Mouse (Mus musculus): ENCODE data around the gene Ascl1. TPM values are rescaled to one million over a fixed set of nuclear protein-coding genes. Genes with fewer than 3 reads are reported as not detected.

The Ascl1 gene
- 1 to 10 TPM; 8.4 to 8.5 TPM for total RNA-seq (2021)

- intact Hi-C loops (cut with DNase I), result loop anchor here (5.0 kb wide), 3 partner anchors 46 to 386 kb away; no protein-coding TSS in a partner anchor
- DNase-seq (ENCODE audit: extremely low spot score in 1 of 2, low spot score in 2 of 2), result peak in 1 of 2 experiments; percentile 68
Observed at GRCm38 (mm10) chr10:87493576-87493975, at the start of gene Ascl1. Gene Ascl1 (minus strand): TSS chr10:87493660.

DNA sequence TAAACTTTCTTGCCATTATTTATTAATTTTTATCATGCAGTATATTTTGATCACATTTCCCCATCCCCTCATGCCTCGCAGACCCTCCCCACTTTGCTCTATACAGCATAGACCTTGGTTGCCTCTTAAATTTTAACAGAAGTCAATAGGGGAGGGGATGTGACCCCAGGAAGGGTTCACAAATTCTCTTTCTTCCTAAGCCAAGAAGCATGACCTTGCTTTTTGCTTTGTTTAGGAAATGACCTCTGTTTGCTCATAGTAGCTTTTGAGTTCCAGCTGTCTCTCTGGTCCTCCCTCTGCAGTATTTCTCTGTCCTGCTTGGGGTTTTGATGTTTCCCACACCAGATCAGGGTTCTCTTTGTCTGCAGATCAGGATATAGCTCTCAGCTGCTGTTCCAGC lies 40.7 kb upstream of the Ascl1 start:
- no peak for DNase-seq (ENCODE audit: extremely low spot score in 1 of 2, low spot score in 2 of 2)
- intact Hi-C loops (cut with DNase I), result no loop called here

GRCm38 (mm10) chr10:87521646-87522045 lies 28.2 kb upstream of the Ascl1 start, which contains the start of gene Pah:
Gene Pah (plus strand): TSS chr10:87521795.
- intact Hi-C loops (cut with DNase I), result no loop called here
- no peak for DNase-seq (ENCODE audit: extremely low spot score in 1 of 2, low spot score in 2 of 2)

DNA sequence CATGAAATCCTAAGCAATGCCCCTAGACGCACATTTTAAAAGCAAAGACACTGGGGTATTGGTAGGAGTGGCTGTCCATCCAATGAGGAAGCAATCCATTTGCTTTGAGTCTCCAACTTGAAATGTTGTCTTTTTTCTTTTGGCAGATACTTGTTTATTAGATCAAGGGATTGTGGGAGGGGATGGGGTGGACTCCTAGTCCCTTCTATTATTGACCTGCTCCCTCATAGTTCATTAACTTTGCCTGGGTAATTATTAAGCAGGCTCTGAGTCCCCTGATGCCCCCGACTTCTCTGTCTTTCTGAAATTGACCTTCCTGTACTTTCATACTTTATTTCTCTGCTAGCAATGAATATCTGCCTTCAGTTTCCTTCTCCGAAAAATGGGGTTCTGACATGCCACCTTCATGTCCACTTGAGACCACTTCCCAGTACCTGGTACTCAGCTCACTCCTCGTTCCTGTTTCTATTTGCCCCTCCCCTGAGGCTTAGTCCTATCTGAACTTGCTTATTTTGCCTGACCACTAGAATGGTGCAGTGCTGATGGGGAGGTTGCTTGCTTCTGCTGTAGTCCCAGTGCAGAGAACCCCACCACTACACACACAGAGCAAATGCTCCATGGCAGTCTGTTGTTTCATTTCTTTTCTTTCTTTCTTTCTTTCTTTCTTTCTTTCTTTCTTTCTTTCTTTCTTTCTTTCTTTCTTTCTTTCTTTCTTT lies 27.1 kb upstream of the Ascl1 start:
- intact Hi-C loops (cut with DNase I), result no loop called here
- DNase-seq (ENCODE audit: extremely low spot score in 1 of 2, low spot score in 2 of 2), result no peak

DNA sequence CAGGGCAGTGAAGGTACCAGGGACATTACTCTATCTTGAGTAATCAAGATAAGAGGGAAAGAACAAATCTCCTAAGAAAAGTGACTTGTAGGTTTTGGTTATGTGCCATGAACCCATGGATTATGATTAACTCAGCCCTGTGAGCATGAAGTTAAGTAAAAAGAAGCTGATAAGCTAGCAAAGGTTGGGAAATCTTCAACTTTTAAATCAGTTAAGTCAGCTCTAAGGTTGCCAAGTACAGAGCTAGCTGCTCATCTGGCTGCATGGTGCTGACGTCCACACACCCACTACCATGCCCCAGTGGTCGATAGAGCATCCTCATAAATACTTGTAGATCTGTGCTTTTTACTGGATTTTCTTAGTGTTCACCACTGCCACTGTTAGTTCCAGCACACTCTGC lies 25.1 kb upstream of the Ascl1 start:
- intact Hi-C loops (cut with DNase I), result no loop called here
- no peak for DNase-seq (ENCODE audit: extremely low spot score in 1 of 2, low spot score in 2 of 2)

DNA sequence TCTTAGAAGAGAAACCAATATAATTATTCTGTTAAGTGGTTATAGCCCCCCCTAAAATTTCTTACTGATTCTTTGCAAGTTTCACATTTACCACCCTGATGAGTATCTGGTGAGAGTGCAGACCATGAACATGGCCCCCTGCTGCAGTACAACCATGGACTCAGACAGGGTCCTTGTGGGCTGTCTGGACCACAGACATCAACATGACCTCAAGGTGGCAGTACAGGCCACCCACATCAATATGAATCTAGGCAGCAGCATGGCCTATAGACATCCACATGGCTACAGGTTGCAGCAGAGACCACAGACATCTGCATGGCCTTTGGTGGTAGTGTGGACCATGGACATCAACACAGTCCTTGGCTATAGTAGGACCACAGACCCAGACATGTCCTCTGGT lies 19.6 kb upstream of the Ascl1 start:
- intact Hi-C loops (cut with DNase I), result no loop called here
- DNase-seq (ENCODE audit: extremely low spot score in 1 of 2, low spot score in 2 of 2), result no peak

DNA sequence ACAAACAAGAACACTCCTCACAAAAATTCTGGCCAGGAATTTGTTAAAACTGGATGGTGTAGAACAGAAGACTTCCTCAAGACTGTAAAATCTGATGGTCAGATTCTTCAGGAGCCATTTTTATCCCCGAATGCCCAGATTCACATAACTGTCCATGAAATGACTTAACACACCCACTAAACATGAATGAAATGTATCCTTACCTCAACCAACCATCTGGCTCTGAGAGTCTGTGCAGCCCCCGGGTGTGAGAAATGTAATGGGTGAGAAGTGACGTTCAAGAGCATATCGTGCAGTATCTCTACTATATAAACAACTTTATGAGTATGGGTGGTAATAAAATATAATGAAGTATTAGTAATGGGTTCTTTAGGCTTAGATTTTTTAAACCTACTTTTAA lies 15.1 kb upstream of the Ascl1 start:
- intact Hi-C loops (cut with DNase I), result no loop called here
- no peak for DNase-seq (ENCODE audit: extremely low spot score in 1 of 2, low spot score in 2 of 2)

DNA sequence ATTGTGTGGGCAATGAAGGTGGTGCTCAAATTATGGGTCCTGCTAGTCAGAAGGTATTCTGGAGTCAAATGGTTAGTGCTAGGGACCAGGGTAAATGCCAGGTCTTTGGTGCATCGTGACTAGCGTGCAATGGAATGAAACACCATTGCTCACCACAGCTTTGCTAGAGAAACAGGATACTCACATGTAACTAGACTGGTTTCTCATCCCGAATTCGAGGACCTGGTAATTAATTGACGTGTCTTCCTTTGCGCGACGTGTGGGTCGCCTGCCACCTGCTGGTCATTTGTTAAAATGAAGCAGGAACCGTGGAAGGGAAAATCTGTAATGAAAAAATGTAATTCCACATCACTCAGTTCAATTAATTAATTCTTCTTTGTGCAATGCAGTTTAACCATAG lies 10.5 kb upstream of the Ascl1 start:
- intact Hi-C loops (cut with DNase I), result loop anchor here (1.0 to 5.0 kb wide), 2 partner anchors 479 to 823 kb away; no protein-coding TSS in a partner anchor
- peak; percentile 60 to 65 for DNase-seq (ENCODE audit: extremely low spot score in 1 of 2, low spot score in 2 of 2)

DNA sequence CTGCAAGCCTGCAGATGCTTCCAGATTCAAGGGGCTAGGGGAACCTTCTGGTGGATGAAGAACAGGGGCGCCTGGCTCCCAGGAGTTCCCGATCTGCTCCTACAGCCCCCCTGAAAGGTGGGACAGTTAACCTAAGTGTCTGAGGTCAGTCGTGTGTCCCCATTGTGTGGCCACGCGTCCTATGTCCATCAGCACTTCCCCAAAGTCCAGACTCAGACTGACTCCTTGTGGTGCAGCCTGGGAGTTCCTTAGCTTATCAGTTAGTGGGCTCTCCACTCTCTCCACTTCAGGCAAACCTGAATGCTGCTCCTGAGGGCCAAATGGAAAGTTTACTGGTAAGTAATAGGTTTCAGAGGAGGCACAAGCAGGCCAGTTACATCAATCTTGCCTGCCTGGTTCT lies 8.8 kb upstream of the Ascl1 start:
- DNase-seq (ENCODE audit: extremely low spot score in 1 of 2, low spot score in 2 of 2), result peak in 1 of 2 experiments; percentile 27
- intact Hi-C loops (cut with DNase I), result loop anchor here (5.0 kb wide), 1 partner anchor 825 kb away; no protein-coding TSS in a partner anchor

DNA sequence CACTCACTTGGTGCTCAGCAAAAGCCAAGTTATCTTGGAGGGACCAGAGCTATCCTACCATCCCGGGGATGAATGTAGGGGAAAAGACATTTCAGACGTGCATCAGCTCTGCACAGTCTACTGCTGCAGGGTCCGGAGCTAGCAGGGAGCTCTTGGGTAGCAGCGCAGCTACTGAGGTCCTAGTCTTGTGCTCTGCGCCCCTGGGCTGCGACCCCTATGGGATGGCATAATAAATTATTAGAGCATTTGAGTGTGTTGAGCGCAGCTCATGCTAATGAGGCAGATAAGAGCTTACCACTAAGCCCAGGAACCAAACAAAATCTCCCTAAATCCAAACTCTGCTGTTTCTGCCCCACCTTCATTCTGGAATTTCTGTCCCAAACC lies 8.2 kb upstream of the Ascl1 start:
- intact Hi-C loops (cut with DNase I), result loop anchor here (5.0 kb wide), 1 partner anchor 826 kb away; no protein-coding TSS in a partner anchor
- no peak for DNase-seq (ENCODE audit: extremely low spot score in 1 of 2, low spot score in 2 of 2)

GRCm38 (mm10) chr10:87500926-87501658 lies 7.6 kb upstream of the Ascl1 start:
- intact Hi-C loops (cut with DNase I), result loop anchor here (5.0 kb wide), 1 partner anchor 826 kb away; no protein-coding TSS in a partner anchor
- DNase-seq (ENCODE audit: extremely low spot score in 1 of 2, low spot score in 2 of 2), result no peak

DNA sequence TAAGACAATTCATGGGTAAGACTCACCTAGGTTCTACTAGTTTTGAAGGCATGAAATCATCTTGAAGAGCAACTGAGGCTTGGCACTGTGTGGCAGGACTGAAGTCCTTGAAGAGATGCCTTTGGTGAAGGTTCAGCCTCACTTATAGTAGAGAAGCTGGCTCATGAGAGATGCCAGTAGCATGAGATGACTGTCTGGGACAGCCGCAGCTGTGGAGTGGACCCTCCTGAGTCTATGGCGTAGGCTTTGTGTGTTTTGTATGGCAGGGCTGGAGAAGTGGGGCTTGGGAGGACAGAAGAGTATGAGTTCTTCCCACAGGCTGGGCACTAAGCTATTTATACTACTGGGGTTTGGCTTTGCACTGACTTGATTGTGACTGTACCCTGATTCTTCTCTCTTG lies 3.6 kb upstream of the Ascl1 start:
- no peak for DNase-seq (ENCODE audit: extremely low spot score in 1 of 2, low spot score in 2 of 2)
- intact Hi-C loops (cut with DNase I), result no loop called here

DNA sequence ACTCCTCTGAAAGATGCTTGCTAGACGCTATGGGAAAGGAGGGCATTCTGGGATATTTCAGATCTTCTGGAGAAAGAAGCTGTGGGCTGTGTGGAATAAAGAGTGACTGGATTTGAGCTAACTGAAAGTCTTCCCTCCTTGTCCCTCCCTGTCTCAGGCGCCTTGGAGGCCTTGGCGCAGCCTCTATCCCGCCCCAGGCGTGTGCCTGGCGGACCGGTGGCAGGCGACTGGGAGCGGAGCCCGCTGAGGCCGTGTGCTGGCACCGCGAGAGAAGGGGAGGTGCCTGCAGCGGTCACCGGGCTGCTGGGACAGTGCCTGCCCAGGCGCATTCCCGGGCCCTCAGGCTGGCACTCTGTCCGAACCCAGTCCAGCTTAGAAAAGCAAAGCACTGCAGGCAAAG lies 1.1 kb upstream of the Ascl1 start:
- peak in 1 of 2 experiments; percentile 55 for DNase-seq (ENCODE audit: extremely low spot score in 1 of 2, low spot score in 2 of 2)
- intact Hi-C loops (cut with DNase I), result loop anchor here (5.0 kb wide), 3 partner anchors 47 to 387 kb away; no protein-coding TSS in a partner anchor

DNA sequence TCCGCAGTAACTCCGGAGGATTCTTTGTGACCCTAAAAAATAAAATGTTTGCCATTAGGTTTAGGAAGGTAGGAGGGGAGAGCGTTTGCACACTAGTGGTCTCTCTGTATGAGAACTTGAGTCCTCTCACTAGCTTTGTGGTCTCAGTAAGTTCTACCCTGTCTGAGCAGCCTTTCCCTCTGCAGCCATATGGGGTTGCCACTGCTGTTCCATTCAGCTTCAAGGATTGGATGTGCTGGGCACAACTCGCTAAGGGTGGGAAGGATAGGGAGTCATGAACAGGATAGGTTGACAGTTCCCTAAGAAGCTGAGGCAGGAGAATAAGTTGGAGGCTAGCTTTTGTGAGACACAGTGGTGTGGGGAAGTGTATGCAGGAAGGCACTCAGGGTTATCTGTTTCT lies 716 bp upstream of the Ascl1 start:
- DNase-seq (ENCODE audit: extremely low spot score in 1 of 2, low spot score in 2 of 2), result no peak
- intact Hi-C loops (cut with DNase I), result loop anchor here (5.0 kb wide), 3 partner anchors 47 to 387 kb away; no protein-coding TSS in a partner anchor

GRCm38 (mm10) chr10:87492661-87493551 lies 554 bp downstream of the Ascl1 start:
- DNase-seq (ENCODE audit: extremely low spot score in 1 of 2, low spot score in 2 of 2), result peak in 1 of 2 experiments; percentile 74
- intact Hi-C loops (cut with DNase I), result loop anchor here (5.0 kb wide), 3 partner anchors 46 to 386 kb away; no protein-coding TSS in a partner anchor

DNA sequence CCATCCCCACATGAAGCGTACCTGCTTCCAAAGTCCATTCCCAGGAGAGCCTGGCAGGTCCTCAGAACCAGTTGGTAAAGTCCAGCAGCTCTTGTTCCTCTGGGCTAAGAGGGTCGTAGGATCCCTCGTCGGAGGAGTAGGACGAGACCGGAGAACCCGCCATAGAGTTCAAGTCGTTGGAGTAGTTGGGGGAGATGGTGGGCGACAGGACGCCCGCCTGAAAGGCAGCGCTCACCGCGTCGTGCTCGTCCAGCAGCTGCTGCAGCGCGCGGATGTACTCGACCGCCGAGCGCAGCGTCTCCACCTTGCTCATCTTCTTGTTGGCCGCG lies 1.2 kb downstream of the Ascl1 start:
- intact Hi-C loops (cut with DNase I), result loop anchor here (5.0 kb wide), 3 partner anchors 45 to 385 kb away; no protein-coding TSS in a partner anchor
- no peak for DNase-seq (ENCODE audit: extremely low spot score in 1 of 2, low spot score in 2 of 2)

- DNase-seq (ENCODE audit: extremely low spot score in 1 of 2, low spot score in 2 of 2), result no peak
Observed at GRCm38 (mm10) chr10:87491485-87492040, 1.9 kb downstream of the Ascl1 start.

DNA sequence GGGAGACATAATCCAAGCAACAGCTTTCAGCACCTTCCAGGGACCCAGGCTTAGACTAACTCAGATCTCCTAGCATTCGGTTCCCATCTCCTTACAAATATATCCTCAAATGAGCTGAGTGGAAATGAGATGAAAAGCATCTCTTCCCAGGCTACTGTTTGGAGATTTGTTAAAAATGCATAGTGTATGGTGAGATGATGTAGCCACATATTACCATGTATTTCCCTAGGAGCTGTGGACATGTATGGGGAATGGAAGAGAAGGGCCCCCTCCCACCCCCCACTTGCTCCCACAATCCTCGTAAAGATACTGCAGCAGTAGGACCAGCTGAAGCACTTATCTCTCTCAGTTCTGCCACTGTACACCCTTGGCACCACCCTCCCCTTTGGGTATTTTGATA lies 3.1 kb downstream of the Ascl1 start:
- intact Hi-C loops (cut with DNase I), result loop anchor here (5.0 kb wide), 3 partner anchors 43 to 383 kb away; no protein-coding TSS in a partner anchor
- DNase-seq (ENCODE audit: extremely low spot score in 1 of 2, low spot score in 2 of 2), result no peak

More at GRCm38 (mm10) chr10:87491485-87492040, 1.9 kb downstream of the Ascl1 start:
- intact Hi-C loops (cut with DNase I), result loop anchor here (5.0 kb wide), 3 partner anchors 44 to 384 kb away; no protein-coding TSS in a partner anchor
